Mouse (Mus musculus) ovary, adult 10 weeks (tissue): ENCODE data around the gene Calm1. TPM values are rescaled to one million over a fixed set of nuclear protein-coding genes. Genes with fewer than 3 reads are reported as not detected.

Experiments used
- polyA plus RNA-seq: library from polyadenylated mRNA; stranded (reverse); fragments of 350-450 nt; fragmentation: Illumina TruSeq; extraction: RNeasy Lipid Tissue Mini Kit (QIAGEN cat#74804); gene quantifications from one replicate; pipeline ENCODE4 v1.2.3, GENCODE M21; 2014

The Calm1 gene
- polyA plus RNA-seq: 489 TPM

GRCm38 (mm10) chr12:100198967-100199660 is at the start of gene Calm1:
TSS of gene Calm1 (plus strand) at chr12:100199435.

GRCm38 (mm10) chr12:100159261-100159975 is 39.8 kb upstream of the Calm1 start, which contains the start of gene Nrde2:
TSS of gene Nrde2 (minus strand) at chr12:100159653.

Other genes with a start within 250 kb of the Calm1 start
- 1.7 TPM for gene Kcnk13, start 234.9 kb upstream of the Calm1 start, polyA plus RNA-seq
- gene Psmc1, start 89.3 kb upstream of the Calm1 start, polyA plus RNA-seq: 305 TPM
- 2.3 TPM for gene Nrde2, start 39.8 kb upstream of the Calm1 start, polyA plus RNA-seq